Mouse (Mus musculus) 3T3-L1 (cell line): ENCODE measurements at regions not wholly inside any gene's neighbourhood (a gene's known extent, or its start where the extent isn't known, plus 50 kb on each side); places are given as distances from the start of the nearest gene placed in this dataset.

Experiments used
- DNase-seq: peaks from one replicate; pipeline ENCODE4 v3.0.0-alpha.2; 2015; ENCODE audit warnings: low read depth, low spot score

DNA sequence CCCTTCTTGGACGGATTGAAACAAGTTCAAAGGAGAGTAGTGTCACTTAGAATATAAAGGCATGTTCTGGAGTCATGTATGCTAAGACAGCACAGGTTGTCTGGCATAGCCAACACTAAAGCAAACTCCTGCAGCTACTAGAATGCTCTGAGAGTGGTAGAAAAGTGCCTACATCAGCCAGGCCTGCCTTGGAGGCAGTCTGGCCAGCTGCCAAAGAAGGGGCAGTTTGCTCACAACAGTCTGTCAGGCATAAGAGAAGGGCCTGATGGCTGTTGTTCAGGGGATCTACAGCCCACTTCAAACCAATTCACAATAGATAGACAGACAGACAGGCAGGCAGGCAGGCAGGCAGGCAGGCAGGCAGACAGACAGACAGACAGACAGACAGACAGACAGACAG lies 136.5 kb upstream of the Dap start:
- DNase-seq: no peak

- DNase-seq: peak; percentile 86
These were observed 132.1 kb upstream of the Dap start for GRCm38 (mm10) chr15:31091916-31092570.

DNA sequence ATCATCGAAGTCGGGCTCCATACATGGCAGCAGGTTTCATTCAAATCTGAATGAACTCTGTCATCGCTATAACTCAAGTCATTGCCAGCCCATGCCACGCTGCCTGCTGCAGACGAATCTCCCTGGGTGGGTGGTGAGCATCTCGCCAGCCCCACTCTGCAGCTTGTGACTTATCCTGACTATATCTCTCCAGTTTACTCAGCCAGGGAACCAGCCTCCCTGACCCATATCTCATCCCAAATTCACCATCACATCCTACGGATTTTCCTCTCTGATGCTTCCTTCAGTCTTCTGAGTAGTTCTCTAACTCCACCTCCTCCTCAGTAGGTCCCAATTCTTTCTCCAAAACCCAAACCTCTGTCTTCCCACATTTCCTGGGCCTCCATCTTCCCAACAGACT lies 127.9 kb upstream of the Dap start:
- DNase-seq: no peak

DNA sequence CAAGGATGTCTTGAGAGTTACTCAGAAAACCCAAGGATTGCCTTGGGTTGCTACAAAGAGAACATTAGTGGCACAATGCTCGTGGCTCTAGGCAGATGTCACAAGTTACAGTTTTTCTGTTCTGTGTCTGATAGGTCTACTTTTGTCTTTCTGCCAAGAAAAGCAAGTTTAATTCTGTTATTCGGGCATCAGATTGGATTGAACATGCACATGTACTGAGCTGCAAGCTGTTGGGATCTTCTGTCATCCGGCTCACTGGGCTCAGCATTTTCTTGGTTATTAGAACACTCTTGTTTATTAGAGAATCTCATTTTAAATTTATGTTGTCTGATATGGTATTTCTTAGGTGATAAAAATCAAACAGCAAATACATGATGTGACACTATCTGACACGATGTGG lies 126.8 kb upstream of the Dap start:
- no peak for DNase-seq

DNA sequence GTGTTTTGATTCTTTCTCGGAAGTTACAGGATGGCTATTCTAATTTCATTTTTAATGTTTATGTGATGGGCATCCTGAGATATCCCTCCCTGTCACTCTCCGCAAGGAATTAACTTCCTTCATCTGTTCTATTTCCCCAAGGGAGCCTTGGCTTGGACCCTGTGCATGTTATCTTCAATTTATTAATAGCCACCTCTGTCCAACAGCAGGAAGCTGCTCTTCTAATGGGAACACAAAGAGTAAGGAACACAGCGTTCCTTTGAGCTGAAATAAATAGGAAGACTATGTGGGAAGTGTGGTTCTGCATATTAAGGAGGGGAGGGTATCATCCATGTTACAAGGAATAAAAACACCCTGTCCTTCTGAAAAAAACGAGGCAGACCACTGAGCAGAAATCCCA lies 119.4 kb upstream of the Dap start:
- DNase-seq: no peak

- no peak for DNase-seq
These were observed 117.2 kb upstream of the Dap start for GRCm38 (mm10) chr15:31106907-31107306.

DNA sequence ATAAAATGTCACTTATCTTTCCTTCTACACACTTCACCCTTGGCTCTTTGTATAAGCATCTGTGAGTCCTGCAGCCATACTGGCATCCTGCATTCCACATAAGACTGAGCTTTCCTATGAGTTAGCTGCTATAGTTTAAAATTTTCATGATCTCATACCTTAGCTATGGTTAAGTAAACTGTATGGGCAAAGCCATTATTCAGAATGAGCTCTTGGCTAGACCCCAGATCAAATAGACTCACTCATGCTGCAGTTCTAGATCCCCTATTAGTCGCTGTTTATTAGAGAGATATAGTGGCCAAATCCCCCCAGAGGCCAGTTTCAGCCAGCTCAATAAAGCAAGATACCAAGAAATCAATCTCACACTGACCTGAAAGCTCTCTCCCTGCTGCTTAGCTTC lies 110.9 kb upstream of the Dap start:
- DNase-seq: peak; percentile 25

- DNase-seq: no peak
These were observed 106.8 kb upstream of the Dap start for GRCm38 (mm10) chr15:31117338-31117737.

DNA sequence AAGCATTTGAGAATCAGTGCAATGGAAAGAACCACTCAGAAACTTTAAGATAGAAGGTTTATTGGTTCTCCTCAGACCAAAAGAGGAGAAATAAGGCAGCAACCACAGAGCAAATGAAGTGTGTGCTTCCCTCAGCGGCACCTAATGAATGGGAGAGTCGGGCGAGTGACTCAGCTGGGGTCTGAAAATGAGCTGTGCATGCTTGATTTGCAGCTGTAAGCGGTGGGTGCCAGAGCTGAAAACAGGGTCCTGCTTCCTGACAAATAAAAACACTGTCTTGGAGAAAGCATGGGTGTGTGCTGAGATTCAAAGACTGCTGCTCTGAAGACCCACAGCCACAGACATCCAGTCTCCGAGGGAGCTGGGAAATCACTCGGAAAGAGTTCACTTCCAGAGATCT lies 104.0 kb upstream of the Dap start:
- no peak for DNase-seq

GRCm38 (mm10) chr15:31125784-31126183 lies 98.3 kb upstream of the Dap start:
- DNase-seq: no peak

DNA sequence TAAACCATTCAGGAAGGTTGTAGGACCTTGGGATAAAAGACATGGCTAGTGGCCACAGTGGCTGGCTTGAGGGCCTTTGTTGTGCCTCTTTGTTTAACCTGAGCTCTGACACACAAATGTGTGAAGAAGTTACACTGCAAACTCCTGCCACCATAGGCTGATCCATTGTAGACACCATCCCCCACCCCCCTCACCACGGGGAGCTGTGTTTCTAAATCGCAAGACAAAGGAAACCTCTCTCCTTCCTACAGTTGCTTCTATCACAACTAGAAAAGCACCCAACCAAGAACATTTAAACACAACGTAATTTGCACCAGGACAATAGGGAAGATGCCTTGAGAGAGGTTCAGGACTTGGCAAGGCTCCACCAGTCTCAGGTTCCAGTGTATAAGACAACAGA lies 97.1 kb upstream of the Dap start:
- no peak for DNase-seq

GRCm38 (mm10) chr15:31134891-31135290 lies 89.2 kb upstream of the Dap start:
- no peak for DNase-seq

GRCm38 (mm10) chr15:31138637-31139036 lies 85.5 kb upstream of the Dap start:
- no peak for DNase-seq

DNA sequence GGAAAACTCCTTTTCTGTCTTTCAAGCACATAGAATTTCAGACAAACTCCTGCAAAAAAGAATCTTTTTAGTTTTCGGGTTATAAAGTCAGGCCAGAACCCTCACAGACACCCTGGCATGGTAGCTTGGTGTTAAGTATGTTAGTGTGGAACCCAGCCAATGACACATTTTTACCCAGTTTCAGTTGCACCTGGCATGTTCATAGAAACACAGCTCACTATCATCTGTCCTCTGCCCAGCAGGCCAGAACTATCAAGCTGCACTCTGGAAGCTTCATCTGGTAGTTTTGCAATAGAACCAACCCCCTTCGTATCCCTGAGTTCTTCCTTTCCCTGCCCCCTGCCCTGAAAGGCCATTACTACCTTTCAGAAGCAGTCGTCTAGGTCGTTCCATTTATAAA lies 82.4 kb upstream of the Dap start:
- no peak for DNase-seq

GRCm38 (mm10) chr15:31148251-31149145 lies 75.6 kb upstream of the Dap start:
- no peak for DNase-seq

DNA sequence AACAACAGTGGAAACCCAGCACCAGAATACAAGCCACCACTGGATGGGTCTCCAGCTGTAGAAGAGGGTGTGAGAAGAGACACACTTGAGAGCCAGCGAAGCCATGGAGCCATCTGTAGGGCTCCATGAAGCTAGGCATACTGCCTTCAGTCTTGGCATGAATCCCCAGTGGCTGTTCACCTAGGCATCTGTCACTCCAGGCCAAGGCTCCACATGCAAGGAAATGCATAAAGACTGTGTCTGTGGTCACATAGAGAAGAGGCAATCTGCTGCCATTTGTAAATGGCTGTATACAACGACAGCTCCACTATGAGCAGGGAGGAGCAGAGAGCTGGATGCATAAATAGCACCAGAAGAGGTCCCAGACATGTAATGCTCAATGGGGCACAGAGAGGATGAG lies 74.3 kb upstream of the Dap start:
- no peak for DNase-seq

DNA sequence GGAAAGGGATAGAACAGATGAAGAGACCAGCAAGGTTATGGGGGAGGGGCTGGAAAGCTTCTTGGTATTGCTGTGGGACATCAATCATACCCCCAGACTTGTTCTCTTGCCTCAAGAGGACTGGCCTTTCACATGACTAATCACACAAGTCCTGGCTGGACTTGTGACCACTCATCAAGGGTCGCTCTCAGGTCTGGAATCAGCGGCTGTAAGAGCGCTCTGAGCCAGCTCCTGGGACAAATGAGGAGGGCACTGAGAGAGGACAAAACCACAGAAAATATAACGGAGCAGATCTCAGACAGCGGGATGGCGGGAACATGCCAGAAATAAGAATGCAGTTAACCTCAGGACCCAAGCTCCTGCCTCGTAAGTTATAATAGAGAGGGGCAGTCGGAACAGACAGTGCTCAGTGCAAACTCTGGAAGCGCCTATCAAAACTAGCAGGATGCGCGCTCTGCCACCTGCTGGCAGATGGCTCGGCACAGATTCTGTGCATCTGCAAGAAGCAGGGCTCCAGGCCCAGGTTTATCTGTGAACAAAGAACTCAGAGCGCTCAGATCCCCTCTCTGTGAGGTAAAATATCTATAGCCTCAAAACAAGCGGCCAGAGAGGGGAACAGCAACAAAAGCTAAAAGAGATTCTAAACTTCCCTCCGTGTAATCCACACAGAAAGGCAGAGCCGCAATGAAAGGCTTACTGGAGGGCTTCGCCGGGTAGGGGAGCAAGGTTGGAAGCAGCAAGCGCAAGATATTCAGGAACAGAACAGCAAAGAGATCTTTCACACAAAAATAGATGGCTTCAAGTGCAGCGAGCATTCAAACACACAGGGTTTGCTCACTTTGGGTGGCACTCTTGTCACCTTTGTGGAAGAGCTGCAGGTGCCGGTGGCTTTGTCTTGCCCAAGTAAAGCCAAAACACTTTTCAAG lies 73.3 kb upstream of the Dap start:
- DNase-seq: peak; percentile 64

DNA sequence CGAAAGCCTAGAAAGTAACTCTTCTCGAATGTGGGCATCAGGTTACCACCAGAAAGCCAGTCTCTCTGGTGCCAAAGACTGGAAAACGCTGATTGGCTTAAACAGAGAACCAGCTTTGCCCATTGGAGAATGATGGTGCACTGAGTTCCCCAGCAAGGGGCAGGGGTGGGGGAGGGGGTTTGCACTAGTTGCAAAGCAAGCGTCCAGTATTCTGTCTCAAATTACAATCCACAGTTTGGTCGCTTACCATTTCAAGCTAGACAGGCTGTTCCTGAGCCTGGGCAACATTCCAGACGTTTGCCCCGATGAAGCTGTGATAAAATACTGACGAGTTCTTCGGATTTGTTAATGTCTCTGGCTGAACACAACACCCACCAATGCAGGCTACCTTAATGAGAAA lies 69.0 kb upstream of the Dap start:
- DNase-seq: peak; percentile 9

DNA sequence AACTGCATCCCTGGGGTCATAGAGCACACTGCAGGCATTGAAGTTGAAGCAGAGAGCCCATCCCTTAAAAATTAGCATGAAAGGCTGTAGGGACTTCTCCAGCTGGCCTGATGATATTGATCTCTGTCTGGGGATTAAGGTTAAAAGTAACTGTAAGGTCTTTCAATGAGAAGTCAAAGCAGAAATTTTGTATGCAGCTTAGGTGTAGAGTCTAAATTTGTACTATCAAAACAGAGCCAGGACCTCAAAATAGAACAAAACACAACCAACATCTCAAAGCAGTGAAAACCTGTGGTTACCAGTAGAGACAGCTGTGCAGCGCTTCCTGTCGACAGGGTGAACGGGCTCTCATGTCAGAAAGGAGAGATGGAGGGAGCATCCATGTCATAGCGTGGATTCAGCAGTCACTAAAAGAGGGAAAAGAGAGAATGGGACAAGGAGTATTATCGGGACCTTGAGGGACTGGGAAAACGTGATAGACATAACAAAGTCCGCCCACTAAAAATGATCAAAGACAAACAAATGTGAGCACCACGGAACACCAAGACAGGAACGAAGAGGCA lies 57.5 kb upstream of the Dap start:
- DNase-seq: no peak

GRCm38 (mm10) chr15:31167506-31167905 lies 56.6 kb upstream of the Dap start:
- DNase-seq: no peak

- DNase-seq: no peak
These were observed 55.9 kb upstream of the Dap start for GRCm38 (mm10) chr15:31168191-31168590.
